Mouse (Mus musculus): ENCODE measurements around the gene Snd1.

DNA sequence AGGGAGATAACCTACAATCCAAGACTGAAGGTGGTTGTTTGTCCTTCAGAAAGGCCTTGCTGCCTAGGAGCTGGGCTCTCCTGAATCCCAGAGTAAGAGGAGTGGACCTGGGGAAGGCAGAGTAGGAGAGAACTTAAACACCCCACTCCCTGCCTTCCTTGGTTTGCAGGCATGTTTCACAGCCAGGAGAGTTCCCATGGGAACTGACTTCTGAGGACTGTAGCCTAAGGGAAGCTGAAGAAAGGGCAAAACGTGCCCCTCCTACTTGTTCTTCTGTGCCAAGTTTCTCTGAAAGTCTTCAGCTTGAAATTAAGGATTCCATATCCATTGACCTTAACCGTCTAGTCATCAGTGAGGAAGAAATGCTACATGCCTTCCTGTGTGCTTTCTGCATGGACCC, 168.0 kb downstream of the Snd1 start:
- no peak for TF ChIP-seq CTCF (IDR thresholded peaks at IDR 0.05; ENCODE audit: control insufficient read depth, insufficient read depth, low read length)
- TF ChIP-seq POLR2A (IDR thresholded peaks at IDR 0.05; ENCODE audit: borderline replicate concordance, control insufficient read depth, low read depth, low read length), result no peak
